Mouse (Mus musculus) heart, adult 2 months (tissue): ENCODE measurements around the gene Mmp23.

Experiments
- CTCF ChIP-seq: fragments of 200-600 bp; IDR thresholded peaks from 2 replicates; pipeline ENCODE4 v1.8.1; 2022; ENCODE audit warnings: antibody characterized with exemption, mild to moderate bottlenecking, moderate library complexity
- EP300 ChIP-seq: fragments of 200-500 bp; IDR thresholded peaks from 2 replicates; pipeline ENCODE4 v1.6.1; 2011; ENCODE audit warnings: low read depth, low read length, control low read depth; ENCODE audit not compliant: insufficient read depth
- POLR2A ChIP-seq: fragments of 200-500 bp; IDR thresholded peaks from 2 replicates; pipeline ENCODE4 v1.6.1; 2011; ENCODE audit warnings: mild to moderate bottlenecking, low read depth, low read length, control low read depth; ENCODE audit not compliant: insufficient read depth

- TF ChIP-seq POLR2A: 0 out of 2 replicates have a peak, but pooled peaks have one; percentile 5
- no peak for TF ChIP-seq EP300
- no peak; the same call in 1 of the 2 replicates for TF ChIP-seq CTCF
Measured at GRCm38 (mm10) chr4:155653451-155654182, 433 bp upstream of the Mmp23 start.
